Mouse (Mus musculus) heart, embryonic 12.5 days (tissue): ENCODE results near the gene Slc35g1. TPM values are rescaled to one million over a fixed set of nuclear protein-coding genes. Genes with fewer than 3 reads are reported as not detected.

Experiments used
- ATAC-seq: fragments of 200-750 bp; cut with Nextera tagmentation; 2 replicates; pipeline ENCODE4 v1.8.0; 2017; ENCODE audit warnings: moderate TSS enrichment, moderate library complexity; ENCODE audit not compliant: insufficient number of reproducible peaks, low FRiP score
- H3K27ac ChIP-seq: fragments of 300-500 bp; sonication (generic); 2 replicates; pipeline ENCODE4 v1.5.1; 2016; ENCODE audit warnings: mild to moderate bottlenecking, moderate library complexity; ENCODE audit not compliant: poor library complexity, severe bottlenecking
- H3K27me3 ChIP-seq: fragments of 300-500 bp; sonication (generic); replicated peaks from 2 replicates; pipeline ENCODE4 v1.6.1; 2016; ENCODE audit warnings: mild to moderate bottlenecking, moderate library complexity
- H3K36me3 ChIP-seq: fragments of 300-500 bp; sonication (generic); 2 replicates; pipeline ENCODE4 v1.6.1; 2016; ENCODE audit warnings: mild to moderate bottlenecking, moderate library complexity
- H3K4me1 ChIP-seq: fragments of 300-500 bp; sonication (generic); replicated peaks from 2 replicates; pipeline ENCODE4 v1.6.1; 2016; ENCODE audit warnings: mild to moderate bottlenecking
- H3K4me2 ChIP-seq: fragments of 300-500 bp; sonication (generic); 2 replicates; pipeline ENCODE4 v1.6.1; 2016; ENCODE audit warnings: mild to moderate bottlenecking, moderate library complexity
- H3K4me3 ChIP-seq: fragments of 300-500 bp; sonication (generic); 2 replicates; pipeline ENCODE4 v1.5.1; 2016; ENCODE audit warnings: mild to moderate bottlenecking
- H3K9ac ChIP-seq: fragments of 300-500 bp; sonication (generic); 2 replicates; pipeline ENCODE4 v1.6.1; 2016; ENCODE audit warnings: mild to moderate bottlenecking, moderate library complexity
- H3K9me3 ChIP-seq: fragments of 300-500 bp; sonication (generic); replicated peaks from 2 replicates; pipeline ENCODE4 v1.6.1; 2016; ENCODE audit warnings: mild to moderate bottlenecking, moderate library complexity
- WGBS: fragments of 180-500 bp; shearing (Covaris S2); methylation state at CpG from one replicate; pipeline ENCODE4 v1.1.7; 2016; 5-methylcytosine and 5-hydroxymethylcytosine counted together
- polyA plus RNA-seq: library from polyadenylated mRNA; unstranded; fragments of >200 nt; fragmentation: Nextera tagmentation; extraction: Ambion mirVana; gene quantifications from 2 replicates; pipeline ENCODE4 v1.2.1, GENCODE M21; 2016

The Slc35g1 gene
- polyA plus RNA-seq, 1 experiment from 2014 or later: 3.6 TPM

- no peaks in the 10 kb centered on the region for H3K4me1 ChIP-seq
- no peak for ATAC-seq
- no peaks in the 10 kb centered on the region for H3K27me3 ChIP-seq
- WGBS: 77% methylated on average over 7 of the region's 7 CpGs
- no peak overlapping the region for H3K9ac ChIP-seq
- H3K4me2 ChIP-seq: no peak overlapping the region
- no peak overlapping the region for H3K27ac ChIP-seq
- H3K4me3 ChIP-seq: no peak overlapping the region
- no peaks in the 10 kb centered on the region for H3K36me3 ChIP-seq
- H3K9me3 ChIP-seq: no peaks in the 10 kb centered on the region
Measured at GRCm38 (mm10) chr19:38424581-38424980, 28.8 kb downstream of the Slc35g1 start.

DNA sequence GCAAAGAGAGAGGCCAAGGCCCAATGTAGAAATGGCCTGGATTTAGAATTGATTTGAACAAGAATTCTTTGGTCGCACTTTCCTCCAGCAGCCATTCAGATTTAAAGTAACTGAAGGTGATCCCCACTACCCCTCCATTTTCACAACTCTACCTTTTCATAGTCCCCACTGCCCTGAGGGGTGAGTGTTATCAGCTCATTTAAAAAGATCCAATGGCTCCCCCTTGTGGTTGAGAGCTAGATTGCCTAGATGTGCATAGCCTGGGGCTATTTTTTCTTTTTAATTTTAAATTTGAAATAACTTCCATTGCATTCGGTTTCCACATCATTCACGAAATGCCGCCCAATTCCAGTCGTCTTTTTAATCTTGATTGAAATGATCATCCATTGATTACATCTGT lies 33.5 kb downstream of the Slc35g1 start:
- Histone ChIP-seq H3K27me3 (no peaks in the 10 kb centered on the region), H3K27ac (no peak overlapping the region), H3K4me1 (no peaks in the 10 kb centered on the region), H3K9me3 (no peaks in the 10 kb centered on the region), H3K4me2 (no peak overlapping the region), H3K4me3 (no peak overlapping the region), H3K36me3 (no peaks in the 10 kb centered on the region), H3K9ac (no peak overlapping the region)
- ATAC-seq: no peak
- WGBS: 36% methylated on average over 5 of the region's 5 CpGs

GRCm38 (mm10) chr19:38430475-38430874 lies 34.7 kb downstream of the Slc35g1 start:
- WGBS: 78% methylated on average over 8 of the region's 8 CpGs
- no peak overlapping the region for H3K27ac ChIP-seq
- H3K4me2 ChIP-seq: no peak overlapping the region
- no peak for ATAC-seq
- H3K36me3 ChIP-seq: no peaks in the 10 kb centered on the region
- H3K4me3 ChIP-seq: no peak overlapping the region
- H3K9me3 ChIP-seq: no peaks in the 10 kb centered on the region
- peaks cover 9% of the 10 kb centered on the region for H3K4me1 ChIP-seq
- no peak overlapping the region for H3K9ac ChIP-seq
- no peaks in the 10 kb centered on the region for H3K27me3 ChIP-seq

DNA sequence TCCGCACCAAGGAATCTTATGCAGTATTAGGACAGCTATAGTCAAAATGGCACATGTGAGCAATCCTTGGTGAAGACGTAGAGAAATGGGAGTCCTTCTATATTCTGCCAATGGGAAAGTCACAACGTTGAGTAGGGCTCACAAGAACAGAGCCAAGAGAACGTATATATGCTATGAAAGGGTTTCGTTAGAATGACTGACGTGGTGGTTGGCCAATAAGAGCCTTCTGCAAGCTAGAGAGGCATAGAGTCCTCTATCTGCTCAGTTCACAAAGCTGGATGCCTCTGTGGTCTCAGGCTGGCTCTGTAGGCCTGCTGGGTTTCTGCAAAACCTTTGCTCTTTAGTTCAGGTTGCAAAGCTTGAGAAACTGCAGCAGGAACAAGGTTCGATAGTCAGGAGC lies 35.5 kb downstream of the Slc35g1 start:
- peaks cover 11% of the 10 kb centered on the region for H3K4me1 ChIP-seq
- no peak overlapping the region for H3K9ac ChIP-seq
- H3K9me3 ChIP-seq: peaks cover 7% of the 10 kb centered on the region
- ATAC-seq: no peak
- no peak overlapping the region for H3K27ac ChIP-seq
- no peaks in the 10 kb centered on the region for H3K27me3 ChIP-seq
- no peak overlapping the region for H3K4me3 ChIP-seq
- no peak overlapping the region for H3K4me2 ChIP-seq
- H3K36me3 ChIP-seq: no peaks in the 10 kb centered on the region
- WGBS: 76% methylated on average over 7 of the region's 7 CpGs

GRCm38 (mm10) chr19:38432021-38432420 lies 36.2 kb downstream of the Slc35g1 start:
- no peak overlapping the region for H3K27ac ChIP-seq
- H3K36me3 ChIP-seq: no peaks in the 10 kb centered on the region
- H3K4me3 ChIP-seq: no peak overlapping the region
- 66% methylated on average over 3 of the region's 3 CpGs for WGBS
- H3K9me3 ChIP-seq: peaks cover 9% of the 10 kb centered on the region
- no peak for ATAC-seq
- no peak overlapping the region for H3K9ac ChIP-seq
- H3K4me2 ChIP-seq: no peak overlapping the region
- no peaks in the 10 kb centered on the region for H3K27me3 ChIP-seq
- peaks cover 11% of the 10 kb centered on the region for H3K4me1 ChIP-seq

DNA sequence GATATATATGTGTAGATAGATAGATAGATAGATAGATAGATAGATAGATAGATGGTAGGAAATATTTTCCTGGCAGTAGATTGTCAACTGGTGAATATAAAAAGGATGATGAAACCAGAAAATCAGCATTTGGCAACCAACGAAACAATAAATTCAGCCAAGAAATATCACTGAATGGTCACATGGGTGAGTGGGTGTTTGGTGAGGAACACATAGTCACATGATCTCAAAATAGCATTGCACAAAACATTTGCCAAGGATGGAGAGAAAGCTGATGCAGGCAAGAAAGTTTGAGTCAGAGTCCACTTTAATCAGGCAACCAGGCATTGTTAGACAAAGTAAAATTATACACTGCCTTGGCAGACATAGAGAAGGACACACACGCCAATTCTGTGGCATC lies 37.6 kb downstream of the Slc35g1 start:
- H3K36me3 ChIP-seq: no peaks in the 10 kb centered on the region
- no peak overlapping the region for H3K4me3 ChIP-seq
- no peak overlapping the region for H3K9ac ChIP-seq
- ATAC-seq: no peak
- peaks cover 9% of the 10 kb centered on the region for H3K9me3 ChIP-seq
- WGBS: 78% methylated on average over 2 of the region's 2 CpGs
- no peaks in the 10 kb centered on the region for H3K27me3 ChIP-seq
- no peak overlapping the region for H3K4me2 ChIP-seq
- no peak overlapping the region for H3K27ac ChIP-seq
- H3K4me1 ChIP-seq: peaks cover 11% of the 10 kb centered on the region

DNA sequence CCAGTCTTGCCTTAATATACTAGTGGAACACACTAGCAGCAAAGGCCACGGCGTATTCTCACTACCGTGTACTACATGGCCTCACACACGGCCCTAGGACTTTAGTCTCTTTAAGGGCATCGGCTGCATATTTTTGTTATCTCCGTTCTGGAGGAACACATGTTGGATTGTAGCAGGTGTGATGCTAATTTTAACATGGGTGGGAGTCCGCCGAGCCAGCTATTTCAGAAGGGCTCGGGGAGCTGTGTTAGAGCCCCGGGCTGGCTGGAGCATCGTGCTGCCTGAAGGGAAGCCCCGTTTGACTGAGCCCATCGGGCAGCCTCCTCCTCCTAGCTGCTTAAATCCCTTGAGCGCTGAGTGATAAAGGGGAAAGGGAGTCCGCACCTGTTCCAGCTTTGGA lies 39.4 kb downstream of the Slc35g1 start:
- Histone ChIP-seq H3K9ac (no peak overlapping the region), H3K4me2 (peak overlapping the region; percentile 41), H3K27ac (no peak overlapping the region), H3K4me3 (no peak overlapping the region), H3K4me1 (peaks cover 11% of the 10 kb centered on the region), H3K36me3 (no peaks in the 10 kb centered on the region), H3K27me3 (no peaks in the 10 kb centered on the region), H3K9me3 (peaks cover 9% of the 10 kb centered on the region)
- no peak for ATAC-seq
- WGBS: 46% methylated on average over 15 of the region's 15 CpGs

GRCm38 (mm10) chr19:38441860-38442259 lies 46.1 kb downstream of the Slc35g1 start:
- no peak overlapping the region for H3K4me3 ChIP-seq
- H3K36me3 ChIP-seq: no peaks in the 10 kb centered on the region
- H3K27me3 ChIP-seq: no peaks in the 10 kb centered on the region
- no peak for ATAC-seq
- H3K9ac ChIP-seq: no peak overlapping the region
- H3K4me2 ChIP-seq: no peak overlapping the region
- no peak overlapping the region for H3K27ac ChIP-seq
- 55% methylated on average over 8 of the region's 8 CpGs for WGBS
- H3K4me1 ChIP-seq: peaks cover 5% of the 10 kb centered on the region; the same call in 1 of the 2 replicates
- no peaks in the 10 kb centered on the region for H3K9me3 ChIP-seq

GRCm38 (mm10) chr19:38445758-38446157 lies 50.0 kb downstream of the Slc35g1 start:
- no peak overlapping the region for H3K4me2 ChIP-seq
- H3K27me3 ChIP-seq: no peaks in the 10 kb centered on the region
- ATAC-seq: no peak
- no peaks in the 10 kb centered on the region for H3K9me3 ChIP-seq
- H3K4me3 ChIP-seq: no peak overlapping the region
- peaks cover 5% of the 10 kb centered on the region; the same call in 1 of the 2 replicates for H3K4me1 ChIP-seq
- no peak overlapping the region for H3K9ac ChIP-seq
- H3K36me3 ChIP-seq: no peaks in the 10 kb centered on the region
- WGBS: 60% methylated on average over 5 of the region's 5 CpGs
- no peak overlapping the region for H3K27ac ChIP-seq

Other genes with a start within 250 kb of the Slc35g1 start
- 30.2 and 31.7 TPM in 2 replicates for gene Fra10ac1, start 171.8 kb upstream of the Slc35g1 start, polyA plus RNA-seq
- gene Lgi1, start 131.4 kb upstream of the Slc35g1 start, polyA plus RNA-seq: not detected in 2 replicates
- 8.4 and 10.5 TPM in 2 replicates for gene Plce1, start 85.1 kb downstream of the Slc35g1 start, polyA plus RNA-seq